Mouse (Mus musculus): ENCODE data around the gene Syt5. TPM values are rescaled to one million over a fixed set of nuclear protein-coding genes. Genes with fewer than 3 reads are reported as not detected.

Gene Syt5
- polyA plus RNA-seq, 1 experiment from 2014 or later = 1.3 TPM

DNA sequence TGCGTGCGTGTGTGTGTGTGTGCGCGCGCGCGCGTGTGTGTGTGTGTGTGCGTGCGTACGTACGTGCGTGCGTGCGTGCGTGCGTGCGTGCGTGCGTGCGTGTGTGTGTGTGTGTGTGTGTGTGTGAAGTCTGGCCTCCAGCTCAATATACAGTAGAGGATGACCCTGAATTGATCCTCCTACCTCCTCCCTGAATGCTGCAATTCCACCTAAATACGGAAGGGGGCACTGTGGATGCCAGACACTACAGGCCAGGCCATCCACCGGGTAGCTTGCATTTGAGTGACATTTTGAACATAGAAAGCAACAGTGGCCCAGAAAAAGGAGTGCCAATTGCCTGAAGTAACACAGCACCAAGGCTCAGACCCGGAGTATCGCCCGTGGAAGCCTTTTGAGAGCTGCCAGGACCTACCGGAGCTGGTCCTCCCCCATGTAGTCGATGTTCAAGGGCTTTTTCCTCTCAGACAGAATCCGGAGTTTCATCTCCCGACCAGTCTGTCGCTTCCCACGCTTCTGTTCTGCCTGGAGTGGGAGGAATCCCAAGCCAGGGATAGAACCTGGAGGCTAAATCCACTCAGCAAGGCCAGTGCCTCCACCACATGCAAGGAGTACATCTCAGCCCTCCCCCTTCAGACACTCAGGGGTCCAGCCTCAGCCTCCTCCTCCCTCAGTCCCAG, 39.1 kb downstream of the Syt5 start:
- peaks cover 48% of the 10 kb centered on the region for H3K4me1 ChIP-seq (replicated peaks)
- no peak overlapping the region for H3K4me2 ChIP-seq
- no peak overlapping the region for H3K4me3 ChIP-seq
- WGBS = 63% methylated on average over 32 of the region's 32 CpGs
- H3K9me3 ChIP-seq (replicated peaks) = no peaks in the 10 kb centered on the region
- no peak for ATAC-seq (replicated peaks; ENCODE audit: insufficient number of reproducible peaks, insufficient read depth, low FRiP score, low read depth)
- H3K27ac ChIP-seq = no peak overlapping the region
- no peak overlapping the region for H3K9ac ChIP-seq
- H3K36me3 ChIP-seq = no peaks in the 10 kb centered on the region
- no peaks in the 10 kb centered on the region for H3K27me3 ChIP-seq

GRCm38 (mm10) chr7:4507220-4507619, 40.1 kb downstream of the Syt5 start:
- no peaks in the 10 kb centered on the region for H3K9me3 ChIP-seq (replicated peaks)
- H3K27ac ChIP-seq = no peak overlapping the region
- 67% methylated on average over 3 of the region's 4 CpGs for WGBS
- no peak overlapping the region for H3K4me3 ChIP-seq
- no peak overlapping the region for H3K9ac ChIP-seq
- no peak overlapping the region for H3K4me2 ChIP-seq
- ATAC-seq (replicated peaks; ENCODE audit: insufficient number of reproducible peaks, insufficient read depth, low FRiP score, low read depth) = no peak
- no peaks in the 10 kb centered on the region for H3K27me3 ChIP-seq
- no peaks in the 10 kb centered on the region for H3K36me3 ChIP-seq
- peaks cover 48% of the 10 kb centered on the region for H3K4me1 ChIP-seq (replicated peaks)

- H3K4me3 ChIP-seq = no peak overlapping the region
- H3K9me3 ChIP-seq (replicated peaks) = no peaks in the 10 kb centered on the region
- H3K36me3 ChIP-seq = no peaks in the 10 kb centered on the region
- no peak overlapping the region for H3K9ac ChIP-seq
- no peak overlapping the region for H3K4me2 ChIP-seq
- 49% methylated on average over 11 of the region's 11 CpGs for WGBS
- H3K27me3 ChIP-seq = no peaks in the 10 kb centered on the region
- H3K4me1 ChIP-seq (replicated peaks) = peaks cover 34% of the 10 kb centered on the region
- H3K27ac ChIP-seq = peak overlapping the region; percentile 29
- ATAC-seq (replicated peaks; ENCODE audit: insufficient number of reproducible peaks, insufficient read depth, low FRiP score, low read depth) = no peak
Measured at GRCm38 (mm10) chr7:4504646-4505435, 42.5 kb downstream of the Syt5 start.

DNA sequence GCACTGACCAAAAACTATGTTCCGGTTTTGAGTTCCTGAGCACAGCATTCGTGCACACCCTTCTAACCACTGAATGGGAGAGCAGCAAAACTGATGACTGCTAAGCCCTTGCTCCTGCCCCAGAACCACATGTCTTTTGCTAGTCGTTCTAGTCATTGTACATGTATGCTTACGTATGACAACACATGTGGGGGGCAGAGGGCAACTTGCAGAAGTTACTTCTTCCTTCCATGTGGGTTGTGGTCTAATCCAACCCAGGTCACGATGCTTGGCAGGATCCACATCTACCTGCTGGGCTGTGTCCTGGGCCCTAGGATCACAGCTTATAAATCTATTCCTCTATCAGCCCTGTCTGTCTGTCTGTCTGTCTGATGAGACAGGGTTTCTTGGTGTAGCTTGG, 43.5 kb downstream of the Syt5 start:
- Histone ChIP-seq H3K4me3 (no peak overlapping the region), H3K9ac (no peak overlapping the region), H3K4me1 (replicated peaks) (peaks cover 34% of the 10 kb centered on the region), H3K27me3 (no peaks in the 10 kb centered on the region), H3K27ac (peak overlapping the region; percentile 25; the same call in 1 of the 2 replicates), H3K36me3 (no peaks in the 10 kb centered on the region), H3K4me2 (no peak overlapping the region), H3K9me3 (replicated peaks) (no peaks in the 10 kb centered on the region)
- no peak for ATAC-seq (replicated peaks; ENCODE audit: insufficient number of reproducible peaks, insufficient read depth, low FRiP score, low read depth)
- 73% methylated on average over 5 of the region's 5 CpGs for WGBS

GRCm38 (mm10) chr7:4503100-4503499, 44.2 kb downstream of the Syt5 start:
- H3K9me3 ChIP-seq (replicated peaks) = no peaks in the 10 kb centered on the region
- 83% methylated on average over 4 of the region's 4 CpGs for WGBS
- H3K4me1 ChIP-seq (replicated peaks) = peaks cover 35% of the 10 kb centered on the region
- no peak overlapping the region for H3K4me3 ChIP-seq
- H3K27ac ChIP-seq = peak overlapping the region; percentile 94
- H3K4me2 ChIP-seq = 0 out of 2 replicates have a peak overlapping the region, but pooled peaks have one; percentile 80
- no peak for ATAC-seq (replicated peaks; ENCODE audit: insufficient number of reproducible peaks, insufficient read depth, low FRiP score, low read depth)
- H3K36me3 ChIP-seq = no peaks in the 10 kb centered on the region
- H3K9ac ChIP-seq = no peak overlapping the region
- H3K27me3 ChIP-seq = no peaks in the 10 kb centered on the region

DNA sequence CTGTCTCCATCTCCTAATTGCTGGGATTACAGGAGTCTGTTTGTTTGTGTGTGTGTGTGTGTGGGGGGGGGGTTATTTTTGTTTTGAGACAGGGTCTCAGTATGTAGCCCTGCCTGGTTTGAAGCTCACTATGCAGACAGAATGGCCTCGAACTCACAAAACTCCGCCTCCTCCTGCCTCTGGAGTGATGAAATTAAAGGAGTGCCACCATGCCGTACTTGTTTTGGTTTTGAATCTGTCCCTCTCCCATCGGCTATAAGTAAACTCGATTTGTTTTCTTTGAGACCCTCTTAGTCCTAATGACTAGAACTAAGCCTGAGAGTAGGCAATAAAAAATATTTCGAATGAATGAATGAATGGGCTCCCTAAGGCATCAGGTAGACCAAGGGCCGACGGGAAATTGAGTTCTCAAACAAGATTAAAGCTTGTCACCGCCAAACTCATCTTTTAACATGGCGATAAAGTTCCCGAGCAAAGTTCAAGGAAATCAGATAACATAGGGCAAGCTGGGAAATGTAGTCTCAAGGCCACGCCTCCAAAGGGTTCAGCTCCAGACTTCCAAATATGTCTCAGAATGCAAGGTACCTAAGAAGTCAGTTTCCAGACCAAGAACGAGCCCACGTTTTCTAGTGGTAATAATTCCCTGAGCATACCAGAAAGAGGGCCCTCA, 44.8 kb downstream of the Syt5 start:
- peak overlapping the region; percentile 94 for H3K27ac ChIP-seq
- H3K36me3 ChIP-seq = no peaks in the 10 kb centered on the region; the same call in 1 of the 2 replicates
- no peak for ATAC-seq (replicated peaks; ENCODE audit: insufficient number of reproducible peaks, insufficient read depth, low FRiP score, low read depth)
- 11% methylated on average over 14 of the region's 14 CpGs for WGBS
- H3K4me2 ChIP-seq = peak overlapping the region; percentile 80
- H3K27me3 ChIP-seq = no peaks in the 10 kb centered on the region
- peaks cover 40% of the 10 kb centered on the region for H3K4me1 ChIP-seq (replicated peaks)
- H3K9me3 ChIP-seq (replicated peaks) = no peaks in the 10 kb centered on the region
- peak overlapping the region; percentile 85 for H3K4me3 ChIP-seq
- H3K9ac ChIP-seq = peak overlapping the region; percentile 95; the same call in 1 of the 2 replicates

- Histone ChIP-seq H3K9ac (peak within 1 kb of the TSS; percentile 95), H3K4me2 (peak within 1 kb of the TSS; percentile 80), H3K27ac (peak within 1 kb of the TSS; percentile 94), H3K36me3 (peaks cover 7% of the 10 kb centered on the region; the same call in 1 of the 2 replicates), H3K4me1 (replicated peaks) (peaks cover 47% of the 10 kb centered on the region), H3K4me3 (peak within 1 kb of the TSS; percentile 85), H3K9me3 (replicated peaks) (no peaks in the 10 kb centered on the region), H3K27me3 (no peaks in the 10 kb centered on the region)
- ATAC-seq (replicated peaks; ENCODE audit: insufficient number of reproducible peaks, insufficient read depth, low FRiP score, low read depth) = peak; percentile 94
- under 1% methylated on average over 52 of the region's 62 CpGs for WGBS
Measured at GRCm38 (mm10) chr7:4501558-4502397, 45.6 kb downstream of the Syt5 start, which contains the start of gene Ppp1r12c. Ppp1r12c (minus strand) TSS chr7:4501680.

- H3K4me2 ChIP-seq = peak overlapping the region; percentile 80
- no peaks in the 10 kb centered on the region for H3K9me3 ChIP-seq (replicated peaks)
- peak overlapping the region; percentile 85 for H3K4me3 ChIP-seq
- peak; percentile 29 for ATAC-seq (replicated peaks; ENCODE audit: insufficient number of reproducible peaks, insufficient read depth, low FRiP score, low read depth)
- H3K27ac ChIP-seq = peak overlapping the region; percentile 94
- H3K27me3 ChIP-seq = no peaks in the 10 kb centered on the region
- H3K4me1 ChIP-seq (replicated peaks) = peaks cover 47% of the 10 kb centered on the region
- H3K36me3 ChIP-seq = peaks cover 14% of the 10 kb centered on the region; the same call in 1 of the 2 replicates
- under 1% methylated on average over 52 of the region's 52 CpGs for WGBS
- peak overlapping the region; percentile 95 for H3K9ac ChIP-seq
Measured at GRCm38 (mm10) chr7:4500892-4501471, 46.4 kb downstream of the Syt5 start.

DNA sequence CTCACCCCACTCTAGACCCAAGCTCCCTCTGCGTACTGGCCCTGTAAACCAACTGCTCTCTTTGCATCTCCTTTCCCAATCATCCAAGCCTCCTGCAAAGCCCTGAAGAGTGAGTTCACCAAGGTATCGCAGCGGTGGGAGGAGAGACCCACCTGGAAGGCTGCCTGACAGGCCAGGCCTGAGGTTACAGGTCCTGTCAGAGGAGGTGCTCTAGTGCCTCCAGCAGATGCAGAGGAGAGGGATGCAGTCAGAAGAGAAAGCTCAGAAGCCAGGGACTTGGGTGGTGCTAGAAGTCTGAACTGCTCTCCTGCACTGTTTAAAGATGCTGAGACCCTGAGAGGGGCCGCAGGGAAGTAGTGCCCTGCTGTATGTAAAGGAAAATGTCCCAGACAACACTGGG, 48.3 kb downstream of the Syt5 start:
- Histone ChIP-seq H3K27me3 (no peaks in the 10 kb centered on the region), H3K9ac (no peak overlapping the region), H3K4me1 (replicated peaks) (peaks cover 47% of the 10 kb centered on the region), H3K36me3 (peaks cover 14% of the 10 kb centered on the region; the same call in 1 of the 2 replicates), H3K4me2 (peak overlapping the region; percentile 80), H3K4me3 (0 out of 2 replicates have a peak overlapping the region, but pooled peaks have one; percentile 3), H3K9me3 (replicated peaks) (no peaks in the 10 kb centered on the region), H3K27ac (peak overlapping the region; percentile 57)
- ATAC-seq (replicated peaks; ENCODE audit: insufficient number of reproducible peaks, insufficient read depth, low FRiP score, low read depth) = no peak
- WGBS = 65% methylated on average over 4 of the region's 4 CpGs

DNA sequence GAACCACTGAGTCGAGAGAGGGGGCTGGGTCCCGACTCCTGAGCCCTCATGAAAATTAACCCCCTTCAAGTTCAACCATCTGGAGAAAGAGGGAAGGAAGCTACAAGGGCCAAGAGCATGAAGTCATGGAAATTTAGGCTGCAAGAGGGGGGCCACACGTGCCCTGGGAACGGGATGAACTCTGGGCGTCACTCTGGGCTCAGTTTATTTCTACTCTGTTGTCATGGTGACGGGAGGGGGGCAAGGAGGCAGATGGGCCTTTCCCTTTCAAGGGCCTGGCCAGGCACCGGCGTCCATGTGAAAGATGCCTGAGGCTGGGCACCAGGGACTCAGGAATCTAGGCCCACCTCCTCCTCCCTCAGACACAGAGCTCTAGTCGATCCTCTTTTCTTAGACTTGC, 49.1 kb downstream of the Syt5 start:
- WGBS = 14% methylated on average over 9 of the region's 9 CpGs
- ATAC-seq (replicated peaks; ENCODE audit: insufficient number of reproducible peaks, insufficient read depth, low FRiP score, low read depth) = no peak
- H3K9me3 ChIP-seq (replicated peaks) = no peaks in the 10 kb centered on the region
- H3K4me3 ChIP-seq = peak overlapping the region; percentile 13; the same call in 1 of the 2 replicates
- peaks cover 14% of the 10 kb centered on the region; the same call in 1 of the 2 replicates for H3K36me3 ChIP-seq
- H3K4me2 ChIP-seq = peak overlapping the region; percentile 80
- peaks cover 47% of the 10 kb centered on the region for H3K4me1 ChIP-seq (replicated peaks)
- no peaks in the 10 kb centered on the region for H3K27me3 ChIP-seq
- H3K9ac ChIP-seq = 0 out of 2 replicates have a peak overlapping the region, but pooled peaks have one; percentile 12
- H3K27ac ChIP-seq = peak overlapping the region; percentile 57
